Mouse (Mus musculus): ENCODE results near the gene Ipo13. TPM values are rescaled to one million over a fixed set of nuclear protein-coding genes. Genes with fewer than 3 reads are reported as not detected.
A peak's percentile ranks its signal among the peaks of the same experiment; 100 is the strongest.

The Ipo13 gene
- polyA plus RNA-seq, 1 experiment from 2014 or later, result 66.2 TPM

- WGBS, result 88% methylated on average over 9 of the region's 9 CpGs
- no peak overlapping the region for H3K27ac ChIP-seq (replicated peaks)
Measured at GRCm38 (mm10) chr4:117873615-117874014, 41.2 kb downstream of the Ipo13 start.

GRCm38 (mm10) chr4:117872471-117872886 lies 42.3 kb downstream of the Ipo13 start, which contains the start of gene Ccdc24:
Ccdc24 (minus strand) TSS chr4:117872557.
- ATAC-seq (ENCODE audit: low FRiP score, low read depth), result peak; percentile 45
- H3K4me1 ChIP-seq, result peaks cover 18% of the 10 kb centered on the region
- 0 out of 2 replicates have a peak within 1 kb of the TSS, but pooled peaks have one; percentile 3 for H3K4me3 ChIP-seq
- H3K36me3 ChIP-seq, result peaks cover 44% of the 10 kb centered on the region
- peak within 1 kb of the TSS; percentile 11; the same call in 1 of the 2 replicates for H3K9ac ChIP-seq (replicated peaks)
- H3K9me3 ChIP-seq, result no peaks in the 10 kb centered on the region
- WGBS, result 4% methylated on average over 14 of the region's 14 CpGs
- H3K27ac ChIP-seq (replicated peaks), result no peak within 1 kb of the TSS
- H3K27me3 ChIP-seq, result peaks cover 12% of the 10 kb centered on the region
- H3K4me2 ChIP-seq (replicated peaks), result peak within 1 kb of the TSS; percentile 41

More at GRCm38 (mm10) chr4:117873615-117874014, 41.2 kb downstream of the Ipo13 start:
- Histone ChIP-seq H3K9me3 (no peaks in the 10 kb centered on the region), H3K9ac (replicated peaks) (no peak overlapping the region), H3K27me3 (0 out of 2 replicates have a peak, but pooled peaks cover 8% of the 10 kb centered on the region), H3K4me1 (peaks cover 14% of the 10 kb centered on the region), H3K36me3 (peaks cover 55% of the 10 kb centered on the region), H3K4me3 (no peak overlapping the region), H3K4me2 (replicated peaks) (no peak overlapping the region)
- ATAC-seq (ENCODE audit: low FRiP score, low read depth), result no peak

GRCm38 (mm10) chr4:117871787-117872186 lies 43.0 kb downstream of the Ipo13 start:
- no peak overlapping the region for H3K9ac ChIP-seq (replicated peaks)
- H3K4me2 ChIP-seq (replicated peaks), result no peak overlapping the region
- no peaks in the 10 kb centered on the region for H3K9me3 ChIP-seq
- 67% methylated on average over 7 of the region's 7 CpGs for WGBS
- no peak for ATAC-seq (ENCODE audit: low FRiP score, low read depth)
- no peak overlapping the region for H3K27ac ChIP-seq (replicated peaks)
- H3K4me3 ChIP-seq, result no peak overlapping the region
- peaks cover 37% of the 10 kb centered on the region for H3K36me3 ChIP-seq
- H3K27me3 ChIP-seq, result peaks cover 17% of the 10 kb centered on the region
- H3K4me1 ChIP-seq, result peaks cover 18% of the 10 kb centered on the region

DNA sequence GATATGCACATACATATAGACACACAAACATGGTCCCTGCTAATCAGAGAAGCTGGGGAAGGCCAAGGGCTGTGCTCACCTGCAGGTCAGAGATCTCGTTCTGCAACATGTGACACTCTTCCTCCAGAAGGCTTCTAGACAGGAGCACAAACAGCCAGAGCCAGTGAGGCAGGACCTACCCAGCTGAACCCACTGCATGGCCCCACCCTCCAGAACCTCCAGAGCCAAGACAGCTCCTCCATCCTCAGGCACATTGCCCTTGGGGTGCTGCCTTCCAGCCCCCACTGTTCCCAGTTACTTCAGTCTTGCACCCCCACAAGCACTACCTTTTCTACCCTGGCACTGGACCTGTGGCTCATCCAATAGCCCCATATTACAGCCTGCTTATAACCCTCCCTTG lies 44.4 kb downstream of the Ipo13 start:
- Histone ChIP-seq H3K4me2 (replicated peaks) (no peak overlapping the region), H3K27ac (replicated peaks) (no peak overlapping the region), H3K9me3 (no peaks in the 10 kb centered on the region), H3K4me1 (peaks cover 21% of the 10 kb centered on the region), H3K27me3 (peaks cover 17% of the 10 kb centered on the region), H3K4me3 (no peak overlapping the region), H3K9ac (replicated peaks) (no peak overlapping the region), H3K36me3 (peaks cover 23% of the 10 kb centered on the region)
- 61% methylated on average over 1 of the region's 1 CpGs for WGBS
- ATAC-seq (ENCODE audit: low FRiP score, low read depth), result no peak

DNA sequence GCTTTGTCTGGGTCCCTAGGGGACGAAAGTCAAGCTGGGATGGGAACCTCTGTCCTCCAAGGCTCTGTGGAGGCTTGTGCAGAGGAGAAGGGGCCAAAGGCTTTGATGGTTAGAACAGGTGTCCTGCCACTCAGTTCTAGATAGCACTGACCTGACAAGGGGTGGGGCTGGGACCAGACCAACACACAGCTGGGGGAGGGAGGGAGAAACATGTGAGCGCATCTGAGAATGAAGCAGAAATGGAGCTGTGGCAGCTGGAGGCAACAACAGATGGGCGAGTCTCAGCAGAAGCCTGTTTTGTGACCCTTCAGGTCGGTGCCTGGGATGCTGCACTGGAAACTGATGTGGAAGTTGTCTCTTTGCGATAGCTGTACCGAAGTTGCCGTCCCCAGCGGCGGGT lies 45.5 kb downstream of the Ipo13 start:
- Histone ChIP-seq H3K36me3 (peaks cover 12% of the 10 kb centered on the region), H3K9ac (replicated peaks) (no peak overlapping the region), H3K9me3 (no peaks in the 10 kb centered on the region), H3K4me3 (no peak overlapping the region), H3K27ac (replicated peaks) (no peak overlapping the region), H3K4me1 (peaks cover 21% of the 10 kb centered on the region), H3K27me3 (peaks cover 17% of the 10 kb centered on the region), H3K4me2 (replicated peaks) (no peak overlapping the region)
- 67% methylated on average over 9 of the region's 9 CpGs for WGBS
- ATAC-seq (ENCODE audit: low FRiP score, low read depth), result no peak

GRCm38 (mm10) chr4:117867823-117868222 lies 47.0 kb downstream of the Ipo13 start:
- H3K36me3 ChIP-seq, result no peaks in the 10 kb centered on the region
- no peak overlapping the region for H3K27ac ChIP-seq (replicated peaks)
- ATAC-seq (ENCODE audit: low FRiP score, low read depth), result no peak
- no peak overlapping the region for H3K9ac ChIP-seq (replicated peaks)
- H3K27me3 ChIP-seq, result peaks cover 17% of the 10 kb centered on the region
- H3K4me1 ChIP-seq, result peaks cover 22% of the 10 kb centered on the region
- no peaks in the 10 kb centered on the region for H3K9me3 ChIP-seq
- 13% methylated on average over 24 of the region's 24 CpGs for WGBS
- H3K4me3 ChIP-seq, result no peak overlapping the region
- H3K4me2 ChIP-seq (replicated peaks), result peak overlapping the region; percentile 17

- 77% methylated on average over 6 of the region's 6 CpGs for WGBS
- H3K4me1 ChIP-seq, result peaks cover 14% of the 10 kb centered on the region; the same call in 1 of the 2 replicates
- no peak for ATAC-seq (ENCODE audit: low FRiP score, low read depth)
Measured at GRCm38 (mm10) chr4:117867000-117867399, 47.8 kb downstream of the Ipo13 start.

DNA sequence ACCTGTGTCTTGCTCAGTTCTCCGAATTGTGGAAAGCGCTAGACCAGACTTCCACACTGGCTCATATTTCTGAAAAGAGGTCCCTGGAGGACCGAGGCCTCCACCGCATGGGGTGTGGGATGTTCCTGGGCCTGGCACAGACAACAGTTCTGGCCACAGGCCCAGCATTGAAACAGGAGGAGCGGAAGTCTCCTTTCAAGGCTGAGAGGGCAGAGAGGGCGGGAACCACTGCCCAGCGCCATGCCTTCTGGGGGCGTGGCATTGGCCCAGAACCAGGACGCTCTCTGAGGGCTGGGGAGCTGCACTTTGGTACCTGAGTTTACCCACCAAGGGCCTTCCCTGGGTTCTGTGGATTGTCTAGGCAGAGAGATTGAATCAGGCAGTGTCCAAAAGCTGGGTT lies 48.7 kb downstream of the Ipo13 start:
- Histone ChIP-seq H3K27me3 (peaks cover 17% of the 10 kb centered on the region), H3K9ac (replicated peaks) (no peak overlapping the region), H3K4me2 (replicated peaks) (no peak overlapping the region), H3K4me3 (no peak overlapping the region), H3K4me1 (peaks cover 9% of the 10 kb centered on the region; the same call in 1 of the 2 replicates), H3K9me3 (no peaks in the 10 kb centered on the region), H3K36me3 (no peaks in the 10 kb centered on the region), H3K27ac (replicated peaks) (no peak overlapping the region)
- ATAC-seq (ENCODE audit: low FRiP score, low read depth), result no peak
- WGBS, result 60% methylated on average over 9 of the region's 9 CpGs

More at GRCm38 (mm10) chr4:117867000-117867399, 47.8 kb downstream of the Ipo13 start:
- H3K9ac ChIP-seq (replicated peaks), result no peak overlapping the region
- no peak overlapping the region for H3K4me3 ChIP-seq
- H3K27ac ChIP-seq (replicated peaks), result no peak overlapping the region
- no peaks in the 10 kb centered on the region for H3K9me3 ChIP-seq
- peaks cover 17% of the 10 kb centered on the region for H3K27me3 ChIP-seq
- H3K36me3 ChIP-seq, result no peaks in the 10 kb centered on the region
- no peak overlapping the region for H3K4me2 ChIP-seq (replicated peaks)

DNA sequence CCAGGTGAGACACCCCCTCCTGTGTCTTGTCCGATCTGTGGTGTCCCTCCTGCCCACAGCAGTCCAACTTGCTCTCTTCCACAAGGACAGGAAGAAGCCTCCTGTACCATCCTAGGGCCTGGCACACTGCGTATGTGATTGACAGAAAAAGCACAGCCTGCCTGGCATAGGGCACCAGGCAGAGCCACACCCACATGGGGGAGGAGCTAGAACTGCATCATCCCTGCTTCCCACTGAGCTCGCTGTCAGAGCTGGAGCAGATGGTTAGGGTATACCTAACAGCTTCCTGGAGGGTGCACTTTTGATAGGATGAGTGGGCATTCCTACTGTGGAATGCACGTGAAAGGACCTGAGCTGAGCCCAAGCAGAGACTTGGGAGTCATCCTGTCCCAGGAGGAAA lies 52.0 kb downstream of the Ipo13 start:
- H3K4me3 ChIP-seq, result no peak overlapping the region
- no peaks in the 10 kb centered on the region for H3K9me3 ChIP-seq
- peaks cover 8% of the 10 kb centered on the region for H3K27me3 ChIP-seq
- ATAC-seq (ENCODE audit: low FRiP score, low read depth), result peak; percentile 64; the same call in 1 of the 2 replicates
- H3K4me2 ChIP-seq (replicated peaks), result no peak overlapping the region
- H3K4me1 ChIP-seq, result 0 out of 2 replicates have a peak, but pooled peaks cover 5% of the 10 kb centered on the region
- no peak overlapping the region for H3K27ac ChIP-seq (replicated peaks)
- no peak overlapping the region for H3K9ac ChIP-seq (replicated peaks)
- H3K36me3 ChIP-seq, result no peaks in the 10 kb centered on the region
- WGBS, result 28% methylated on average over 4 of the region's 4 CpGs

GRCm38 (mm10) chr4:117860570-117860969 lies 54.2 kb downstream of the Ipo13 start:
- Histone ChIP-seq H3K27me3 (no peaks in the 10 kb centered on the region), H3K4me1 (0 out of 2 replicates have a peak, but pooled peaks cover 6% of the 10 kb centered on the region), H3K4me2 (replicated peaks) (no peak overlapping the region), H3K9ac (replicated peaks) (no peak overlapping the region), H3K9me3 (no peaks in the 10 kb centered on the region), H3K4me3 (no peak overlapping the region), H3K27ac (replicated peaks) (no peak overlapping the region), H3K36me3 (no peaks in the 10 kb centered on the region)
- 87% methylated on average over 9 of the region's 9 CpGs for WGBS
- no peak for ATAC-seq (ENCODE audit: low FRiP score, low read depth)

DNA sequence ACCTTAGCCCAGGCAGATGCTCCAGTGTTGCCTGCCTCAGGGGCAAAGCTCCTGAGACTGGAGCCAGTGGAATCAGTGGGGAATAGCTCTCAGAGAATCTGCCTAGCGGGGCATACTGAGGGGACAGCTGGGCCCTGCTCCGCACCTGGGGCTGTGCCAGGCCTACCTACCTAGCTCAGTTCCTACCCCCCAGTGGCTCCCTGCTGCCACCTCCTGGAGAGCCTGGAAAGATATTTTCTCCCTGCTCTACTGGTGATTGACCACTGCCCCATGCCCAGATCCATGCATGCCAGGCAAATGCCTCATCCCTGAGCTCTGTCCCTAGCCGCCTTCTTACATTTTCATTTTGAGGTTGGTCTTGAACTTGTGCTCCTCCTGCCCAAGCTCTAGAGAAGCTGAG lies 56.0 kb downstream of the Ipo13 start:
- peaks cover 9% of the 10 kb centered on the region; the same call in 1 of the 2 replicates for H3K4me1 ChIP-seq
- H3K4me2 ChIP-seq (replicated peaks), result no peak overlapping the region
- no peak overlapping the region; the same call in 1 of the 2 replicates for H3K9ac ChIP-seq (replicated peaks)
- no peaks in the 10 kb centered on the region for H3K27me3 ChIP-seq
- H3K27ac ChIP-seq (replicated peaks), result no peak overlapping the region
- no peak for ATAC-seq (ENCODE audit: low FRiP score, low read depth)
- no peak overlapping the region for H3K4me3 ChIP-seq
- WGBS, result 75% methylated on average over 3 of the region's 3 CpGs
- H3K9me3 ChIP-seq, result no peaks in the 10 kb centered on the region
- no peaks in the 10 kb centered on the region for H3K36me3 ChIP-seq

DNA sequence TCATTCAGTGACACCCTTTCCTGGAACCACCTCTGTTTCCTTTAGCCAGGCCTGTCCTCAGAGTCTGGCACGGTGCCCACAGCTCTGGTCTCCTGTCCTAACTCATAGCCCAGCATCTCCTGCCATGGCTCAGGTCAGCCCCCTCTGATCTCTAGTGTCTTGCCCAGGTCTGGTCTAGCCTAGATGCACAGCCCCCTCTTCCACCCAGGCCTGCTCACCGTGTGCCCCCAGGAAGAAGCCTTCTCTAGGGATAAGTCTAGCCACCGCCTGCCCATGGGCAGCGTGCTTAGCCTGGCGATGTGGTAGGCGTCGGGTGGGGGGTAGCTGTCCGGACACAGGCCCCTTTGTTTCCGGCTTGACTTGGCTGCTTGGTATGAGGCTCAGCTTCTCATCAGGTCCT lies 59.7 kb downstream of the Ipo13 start:
- ATAC-seq (ENCODE audit: low FRiP score, low read depth), result no peak
- Histone ChIP-seq H3K9me3 (no peaks in the 10 kb centered on the region), H3K36me3 (no peaks in the 10 kb centered on the region), H3K27ac (replicated peaks) (no peak overlapping the region), H3K9ac (replicated peaks) (no peak overlapping the region), H3K4me1 (peaks cover 10% of the 10 kb centered on the region), H3K4me3 (no peak overlapping the region), H3K4me2 (replicated peaks) (no peak overlapping the region), H3K27me3 (no peaks in the 10 kb centered on the region; the same call in 1 of the 2 replicates)
- WGBS, result 76% methylated on average over 9 of the region's 9 CpGs
